Mouse (Mus musculus) liver, embryonic 16.5 days (tissue): ENCODE data around the gene Wdr48. TPM values are rescaled to one million over a fixed set of nuclear protein-coding genes. Genes with fewer than 3 reads are reported as not detected.

ENCODE experiments used
- ATAC-seq: fragments of 200-750 bp; cut with Nextera tagmentation; 2 replicates; pipeline ENCODE4 v1.8.0; 2017; ENCODE audit warnings: low read depth, mild to moderate bottlenecking, moderate number of reproducible peaks, moderate library complexity
- H3K27ac ChIP-seq: fragments of 300-500 bp; sonication (generic); 2 replicates; pipeline ENCODE4 v1.5.1; 2014; ENCODE audit warnings: mild to moderate bottlenecking, low read length
- H3K27me3 ChIP-seq: fragments of 300-500 bp; sonication (generic); 2 replicates; pipeline ENCODE4 v1.6.1; 2014; ENCODE audit warnings: low read depth, low read length, mixed read lengths; ENCODE audit not compliant: control insufficient read depth, insufficient read depth
- H3K36me3 ChIP-seq: fragments of 300-500 bp; sonication (generic); 2 replicates; pipeline ENCODE4 v1.6.1; 2014; ENCODE audit warnings: mild to moderate bottlenecking; ENCODE audit not compliant: control insufficient read depth, insufficient read depth
- H3K4me1 ChIP-seq: fragments of 300-500 bp; sonication (generic); 2 replicates; pipeline ENCODE4 v1.6.1; 2014; ENCODE audit warnings: low read depth, low read length, mixed read lengths; ENCODE audit not compliant: control insufficient read depth
- H3K4me2 ChIP-seq: fragments of 300-500 bp; sonication (generic); 2 replicates; pipeline ENCODE4 v1.6.1; 2014; ENCODE audit warnings: low read depth, low read length, mixed read lengths
- H3K4me3 ChIP-seq: fragments of 300-500 bp; sonication (generic); 2 replicates; pipeline ENCODE4 v1.5.1; 2014; ENCODE audit warnings: low read depth, mild to moderate bottlenecking, low read length
- H3K9ac ChIP-seq: fragments of 300-500 bp; sonication (generic); 2 replicates; pipeline ENCODE4 v1.6.1; 2014; ENCODE audit warnings: low read depth, low read length
- H3K9me3 ChIP-seq: fragments of 300-500 bp; sonication (generic); replicated peaks from 2 replicates; pipeline ENCODE4 v1.6.1; 2016; ENCODE audit warnings: low read length; ENCODE audit not compliant: control insufficient read depth
- WGBS: fragments of 180-500 bp; shearing (Covaris S2); extraction: QIAGEN DNeasy Blood & Tissue Kit; methylation state at CpG from one replicate; pipeline ENCODE4 v1.1.7; 2014; ENCODE audit not compliant: insufficient replicate concordance; 5-methylcytosine and 5-hydroxymethylcytosine counted together
- polyA plus RNA-seq: library from polyadenylated mRNA; unstranded; fragments of >200 nt; fragmentation: Nextera tagmentation; extraction: Ambion mirVana; gene quantifications from 2 replicates; pipeline ENCODE4 v1.2.1, GENCODE M21; 2015

Gene Wdr48
- polyA plus RNA-seq = 19.4 and 21.1 TPM in 2 replicates

DNA sequence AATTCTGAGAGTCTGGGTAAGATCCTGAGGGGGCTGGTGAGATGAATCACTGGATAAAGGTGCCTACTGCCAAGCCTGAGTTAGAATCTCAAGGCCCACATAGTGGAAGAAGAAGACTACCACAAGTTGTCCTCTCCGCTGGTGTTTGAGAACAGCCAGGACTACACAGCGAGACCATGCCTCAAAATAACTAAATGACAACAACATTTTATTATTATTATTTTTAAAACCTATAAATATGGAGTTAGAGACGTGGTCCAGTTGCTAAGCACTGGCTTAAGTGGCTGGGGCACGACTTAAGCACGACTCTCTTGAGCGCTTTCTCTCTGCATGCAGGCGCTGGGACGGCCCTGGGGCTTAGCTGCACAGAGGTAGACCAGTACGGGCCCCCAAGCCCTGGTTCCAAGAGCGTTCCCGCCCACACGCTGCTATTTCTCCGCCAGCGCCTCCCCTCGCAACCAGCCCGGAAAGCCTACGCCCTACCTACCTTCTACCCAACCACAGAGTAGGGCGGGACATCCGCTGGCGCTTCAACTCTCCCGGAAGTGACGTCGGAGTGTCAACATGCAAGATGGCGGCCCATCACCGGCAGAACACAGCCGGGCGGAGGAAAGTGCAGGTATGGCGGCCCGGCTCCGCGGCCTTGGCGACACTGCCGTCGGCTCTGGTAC, at the start of gene Wdr48:
Gene Wdr48 (plus strand): TSS at position 540 of the 671 bp plus-strand sequence.
- Histone ChIP-seq H3K4me3 (peak within 1 kb of the TSS; percentile 95), H3K9me3 (no peaks in the 10 kb centered on the region; the same call in 1 of the 2 replicates), H3K4me1 (peaks cover 22% of the 10 kb centered on the region), H3K27me3 (no peaks in the 10 kb centered on the region), H3K9ac (peak within 1 kb of the TSS; percentile 86), H3K4me2 (peak within 1 kb of the TSS; percentile 94), H3K36me3 (no peaks in the 10 kb centered on the region), H3K27ac (peak within 1 kb of the TSS; percentile 86)
- ATAC-seq = peak; percentile 99
- WGBS = 2% methylated on average over 34 of the region's 34 CpGs

DNA sequence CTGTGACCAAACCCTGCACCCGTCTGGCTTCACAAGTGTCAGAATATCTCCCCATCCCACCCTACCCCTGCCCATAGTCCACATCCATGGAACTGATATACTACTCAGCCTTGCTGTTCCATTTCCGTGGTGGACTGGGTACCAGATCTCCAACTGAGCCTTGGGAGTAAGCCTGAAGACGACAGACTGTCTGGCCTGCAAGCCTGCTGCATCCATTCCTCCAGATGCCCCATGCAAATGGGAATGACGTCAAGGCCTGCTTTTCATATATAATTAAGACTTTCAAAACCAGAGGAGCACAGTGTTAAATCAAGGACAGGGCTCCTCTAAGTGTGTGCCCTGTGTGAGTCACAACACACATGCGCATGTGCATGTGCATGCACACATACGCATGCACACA, 47.5 kb upstream of the Wdr48 start:
- Histone ChIP-seq H3K27ac (no peak overlapping the region), H3K36me3 (no peaks in the 10 kb centered on the region), H3K4me2 (no peak overlapping the region), H3K9me3 (no peaks in the 10 kb centered on the region), H3K4me1 (no peaks in the 10 kb centered on the region; the same call in 1 of the 2 replicates), H3K27me3 (no peaks in the 10 kb centered on the region), H3K9ac (no peak overlapping the region), H3K4me3 (no peak overlapping the region)
- no peak for ATAC-seq
- WGBS = 67% methylated on average over 6 of the region's 6 CpGs

DNA sequence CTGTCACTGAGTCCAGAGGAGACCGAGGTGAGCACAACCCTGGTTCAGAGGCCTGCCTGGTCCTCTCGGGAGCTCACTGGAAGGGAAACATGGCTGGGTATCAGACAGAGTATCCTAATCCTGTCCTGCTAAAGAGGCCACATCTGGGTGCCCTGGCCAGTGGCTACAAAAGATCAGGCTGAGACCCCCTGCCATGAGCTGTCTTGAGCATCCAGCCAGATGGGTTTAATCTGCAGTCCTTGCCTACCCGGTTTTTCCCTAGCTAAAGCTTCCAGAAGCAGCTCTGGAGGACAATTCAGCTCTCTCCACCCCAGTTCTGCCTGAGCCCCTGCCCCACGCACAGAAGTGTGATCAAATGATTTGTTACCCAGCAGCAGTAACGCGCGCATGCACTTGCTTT, 46.0 kb upstream of the Wdr48 start:
- Histone ChIP-seq H3K36me3 (no peaks in the 10 kb centered on the region), H3K4me2 (no peak overlapping the region), H3K27ac (no peak overlapping the region), H3K27me3 (no peaks in the 10 kb centered on the region), H3K4me1 (no peaks in the 10 kb centered on the region), H3K9ac (no peak overlapping the region), H3K4me3 (no peak overlapping the region), H3K9me3 (no peaks in the 10 kb centered on the region)
- 55% methylated on average over 7 of the region's 7 CpGs for WGBS
- no peak for ATAC-seq

DNA sequence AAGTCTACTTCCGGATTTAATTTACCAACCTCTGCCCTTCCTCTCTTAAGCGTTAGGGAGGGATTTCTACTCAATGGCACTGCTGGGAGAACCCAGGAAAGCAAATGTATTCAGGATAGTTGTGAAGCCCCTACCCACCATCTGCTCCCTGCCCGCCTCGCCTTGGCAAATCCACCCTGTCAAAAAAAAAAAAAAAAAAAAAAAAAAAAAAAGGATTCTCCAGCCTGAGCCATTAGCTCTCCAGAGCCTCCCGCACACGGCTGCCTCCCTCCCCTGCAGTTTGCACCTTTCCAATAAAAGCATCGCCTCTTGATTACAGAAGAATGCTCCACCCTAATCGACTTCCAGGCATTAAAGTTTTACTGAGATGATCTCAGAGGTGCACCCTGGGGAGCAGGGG, 45.5 kb upstream of the Wdr48 start:
- 35% methylated on average over 8 of the region's 8 CpGs for WGBS
- H3K27me3 ChIP-seq = no peaks in the 10 kb centered on the region
- ATAC-seq = no peak
- no peak overlapping the region for H3K9ac ChIP-seq
- H3K27ac ChIP-seq = no peak overlapping the region
- no peaks in the 10 kb centered on the region for H3K9me3 ChIP-seq
- H3K4me2 ChIP-seq = no peak overlapping the region
- no peak overlapping the region for H3K4me3 ChIP-seq
- H3K4me1 ChIP-seq = no peaks in the 10 kb centered on the region
- H3K36me3 ChIP-seq = no peaks in the 10 kb centered on the region

DNA sequence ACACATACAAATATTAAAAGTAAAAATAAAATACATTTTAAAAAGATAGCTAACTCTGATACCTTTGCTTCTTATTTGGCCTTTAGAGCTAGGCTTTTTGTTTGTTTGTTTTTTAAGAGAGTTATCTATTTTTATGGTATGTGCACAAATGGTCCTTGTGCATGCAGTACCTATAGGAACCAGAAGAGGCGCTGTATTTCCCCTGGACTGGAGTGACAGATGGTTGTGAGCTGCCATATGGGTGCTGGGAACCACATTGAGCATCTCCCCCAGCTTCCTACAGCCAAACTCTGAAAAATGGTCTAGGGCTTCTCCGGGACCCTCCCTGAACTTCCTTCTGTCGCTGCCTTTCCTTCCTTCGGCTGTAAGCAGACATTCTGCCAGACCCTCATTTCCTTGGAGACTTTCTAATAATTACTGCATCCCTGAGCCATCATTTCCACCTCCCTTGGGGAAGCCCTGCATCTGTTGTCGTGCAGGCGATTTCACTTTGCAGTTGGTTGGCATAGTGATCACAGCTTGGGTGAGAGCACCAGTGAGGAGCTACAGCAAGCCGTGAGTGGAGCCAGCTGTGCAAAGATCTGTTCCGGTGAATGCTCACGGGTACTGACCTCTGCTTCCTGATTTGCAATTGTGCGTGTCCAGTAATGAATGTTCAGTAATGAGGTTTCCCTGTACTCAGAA, 42.2 kb upstream of the Wdr48 start:
- H3K9ac ChIP-seq = no peak overlapping the region
- H3K36me3 ChIP-seq = no peaks in the 10 kb centered on the region
- H3K4me2 ChIP-seq = no peak overlapping the region
- no peak overlapping the region for H3K27ac ChIP-seq
- no peak overlapping the region for H3K4me3 ChIP-seq
- no peaks in the 10 kb centered on the region for H3K9me3 ChIP-seq
- H3K4me1 ChIP-seq = no peaks in the 10 kb centered on the region
- no peak for ATAC-seq
- whole genome bisulfite sequencing = 67% methylated on average over 10 of the region's 10 CpGs
- no peaks in the 10 kb centered on the region for H3K27me3 ChIP-seq

DNA sequence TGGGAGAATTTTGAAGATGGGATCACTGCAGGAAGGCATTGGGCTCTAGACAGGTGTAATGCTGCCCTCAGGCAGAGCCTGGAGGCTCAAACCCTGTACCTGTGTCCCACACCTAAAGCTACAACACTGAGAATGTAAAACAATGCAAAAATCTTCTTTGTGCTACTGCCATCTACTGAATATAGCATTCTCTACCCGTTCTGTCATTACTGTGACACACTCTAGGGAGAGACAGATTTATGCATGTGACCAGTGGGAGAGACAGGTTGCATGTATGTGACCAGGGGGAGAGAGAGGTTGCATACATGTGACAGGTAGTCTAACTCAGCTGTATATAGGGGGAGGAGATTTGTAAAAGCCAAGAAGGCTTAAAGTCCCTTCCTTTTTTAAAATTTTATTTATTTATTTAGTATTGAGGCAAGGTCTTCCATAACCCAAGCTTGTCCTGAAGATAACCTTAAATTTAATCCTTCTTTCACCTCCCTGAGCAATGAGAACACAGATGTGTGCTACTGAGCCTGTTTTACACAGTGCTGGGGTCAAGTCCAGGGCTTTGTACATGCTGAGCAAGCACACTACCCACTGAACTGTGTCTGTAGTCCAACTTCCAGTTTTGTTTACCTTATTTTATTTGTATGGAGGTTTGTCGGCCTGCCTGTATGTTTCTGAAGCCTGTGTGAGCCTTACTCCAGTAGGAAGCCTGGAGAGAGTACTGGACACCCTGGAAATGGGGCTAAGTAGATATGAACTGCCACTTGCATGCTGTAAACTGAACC, 41.4 kb upstream of the Wdr48 start:
- Histone ChIP-seq H3K4me1 (no peaks in the 10 kb centered on the region), H3K4me3 (no peak overlapping the region), H3K9me3 (no peaks in the 10 kb centered on the region), H3K27ac (no peak overlapping the region), H3K4me2 (no peak overlapping the region), H3K27me3 (no peaks in the 10 kb centered on the region), H3K36me3 (no peaks in the 10 kb centered on the region), H3K9ac (no peak overlapping the region)
- ATAC-seq = peak; percentile 53
- WGBS = 50% methylated on average over 2 of the region's 2 CpGs

DNA sequence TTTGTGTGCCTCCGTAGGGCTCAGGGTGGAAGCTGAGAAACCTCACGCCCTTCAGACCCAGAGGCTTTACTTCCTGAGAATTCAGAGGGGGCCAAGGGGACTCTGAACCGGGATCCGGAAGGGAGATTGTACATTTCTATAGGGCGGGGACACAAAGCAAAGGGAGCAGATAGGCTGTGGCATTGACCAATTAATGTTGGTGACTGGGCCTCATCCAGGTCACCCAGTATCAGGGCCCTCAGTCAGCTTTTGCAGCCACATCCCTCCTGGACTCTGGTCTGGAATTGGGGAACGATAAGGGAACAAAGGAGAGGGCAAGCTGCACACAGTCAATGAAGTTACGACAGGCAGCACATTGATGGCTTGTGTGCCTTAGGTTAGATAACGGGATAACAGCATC, 40.5 kb upstream of the Wdr48 start:
- no peaks in the 10 kb centered on the region for H3K9me3 ChIP-seq
- H3K4me2 ChIP-seq = no peak overlapping the region
- 56% methylated on average over 8 of the region's 8 CpGs for WGBS
- peak; percentile 24; the same call in 1 of the 2 replicates for ATAC-seq
- no peaks in the 10 kb centered on the region for H3K36me3 ChIP-seq
- no peaks in the 10 kb centered on the region for H3K27me3 ChIP-seq
- H3K4me1 ChIP-seq = no peaks in the 10 kb centered on the region
- no peak overlapping the region for H3K9ac ChIP-seq
- H3K27ac ChIP-seq = no peak overlapping the region
- no peak overlapping the region for H3K4me3 ChIP-seq

DNA sequence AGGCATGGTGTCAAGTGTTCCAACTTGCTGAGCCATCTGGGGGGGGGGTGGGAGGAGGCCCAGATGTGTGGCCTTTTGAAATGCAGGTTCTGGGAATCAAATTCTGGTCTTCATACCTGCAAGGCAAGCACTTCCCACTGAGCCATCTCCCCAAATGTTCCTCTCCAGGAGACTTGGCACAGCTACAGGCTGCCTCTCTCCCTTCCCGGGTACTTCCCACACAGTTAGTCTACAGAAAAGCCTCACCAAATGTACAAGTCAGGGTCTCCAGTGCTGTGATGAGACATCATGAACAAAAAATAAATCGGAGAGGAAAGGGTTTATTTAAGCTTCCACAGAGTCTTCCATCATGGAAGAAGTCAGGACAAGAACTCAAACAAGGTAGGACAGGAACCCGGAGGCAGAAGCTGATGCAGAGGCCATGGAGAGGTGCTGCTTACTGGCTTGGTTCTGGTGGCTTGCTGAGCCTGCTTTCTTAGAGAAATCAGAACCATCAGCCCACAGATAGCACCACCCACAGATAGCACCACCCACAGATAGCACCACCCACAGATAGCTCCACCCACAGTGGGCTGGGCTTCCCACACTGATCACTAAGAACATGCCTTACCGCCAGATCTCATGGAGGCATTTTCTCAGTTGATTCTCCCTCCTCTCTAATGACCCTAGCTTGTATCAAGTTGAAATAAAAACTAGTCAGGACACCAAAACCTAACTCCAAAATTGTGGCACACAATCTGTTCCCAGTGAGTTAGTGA, 7.4 kb upstream of the Wdr48 start:
- no peak overlapping the region for H3K4me3 ChIP-seq
- H3K4me2 ChIP-seq = no peak overlapping the region
- H3K27me3 ChIP-seq = no peaks in the 10 kb centered on the region
- no peak overlapping the region for H3K27ac ChIP-seq
- WGBS = 55% methylated on average over 4 of the region's 4 CpGs
- ATAC-seq = no peak
- H3K4me1 ChIP-seq = no peaks in the 10 kb centered on the region
- H3K36me3 ChIP-seq = no peaks in the 10 kb centered on the region
- H3K9ac ChIP-seq = no peak overlapping the region
- H3K9me3 ChIP-seq = no peaks in the 10 kb centered on the region; the same call in 1 of the 2 replicates
